Mouse (Mus musculus) left cerebral cortex, adult 8-10 months (tissue): Measurements from ENCODE around the gene Gfer. TPM values are rescaled to one million over a fixed set of nuclear protein-coding genes. Genes with fewer than 3 reads are reported as not detected.

ENCODE experiments used
- DNase-seq, 2 experiments: peaks; one replicate each; pipeline ENCODE4 v3.0.0; 2022; ENCODE audit warnings: low spot score in 2 of 2
- total RNA-seq, 4 experiments: library from RNA; stranded (reverse); gene quantifications; 2 replicates each; pipeline ENCODE4 v1.2.4; 2022

Gene Gfer
- 10 to 100 TPM; 17.6 to 19.2 (median 18.0) TPM for total RNA-seq

DNA sequence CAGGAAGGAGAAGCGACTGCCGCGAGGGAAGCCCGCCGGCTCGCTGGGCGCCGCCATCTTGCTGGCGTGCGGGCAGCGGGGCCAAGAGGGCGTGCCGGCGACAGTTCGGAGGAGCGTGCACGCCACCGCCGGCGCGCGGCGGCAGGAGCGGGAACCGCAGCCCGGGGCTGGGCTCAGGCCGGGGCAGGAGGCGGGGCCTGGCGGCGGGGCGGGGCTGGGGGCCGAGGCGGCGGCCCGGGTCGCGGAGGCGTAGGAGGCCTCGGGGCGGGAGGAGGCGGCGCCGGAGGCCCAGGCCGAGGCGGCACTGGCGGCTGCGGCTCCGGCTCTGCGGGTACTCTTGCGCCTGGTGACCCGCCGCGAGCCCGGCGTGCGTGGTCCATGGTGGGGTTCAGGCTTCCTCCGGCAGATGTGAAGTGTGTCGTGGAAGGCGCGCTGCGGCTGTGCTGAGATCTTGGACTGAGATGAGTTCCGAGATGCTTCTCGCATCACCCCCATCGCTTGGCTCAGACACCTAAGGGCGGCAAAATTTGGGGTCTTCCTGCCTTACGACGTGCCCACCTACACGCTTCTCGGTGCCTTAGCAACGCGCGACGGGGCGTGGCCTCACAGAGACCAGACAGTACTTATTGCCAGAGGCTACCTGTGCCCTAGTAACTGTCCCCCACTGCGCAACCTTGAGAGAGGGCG lies at the start of gene Gfer, which contains the start of gene Noxo1:
TSS of gene Gfer (minus strand) at position 146 of the 687 bp plus-strand sequence.
TSS of gene Noxo1 (plus strand) at position 224 of the 687 bp plus-strand sequence.
- DNase-seq = peak; percentile 67 to 76

- DNase-seq = no peak
Measured at GRCm38 (mm10) chr17:24744381-24744780, 48.4 kb upstream of the Gfer start.

DNA sequence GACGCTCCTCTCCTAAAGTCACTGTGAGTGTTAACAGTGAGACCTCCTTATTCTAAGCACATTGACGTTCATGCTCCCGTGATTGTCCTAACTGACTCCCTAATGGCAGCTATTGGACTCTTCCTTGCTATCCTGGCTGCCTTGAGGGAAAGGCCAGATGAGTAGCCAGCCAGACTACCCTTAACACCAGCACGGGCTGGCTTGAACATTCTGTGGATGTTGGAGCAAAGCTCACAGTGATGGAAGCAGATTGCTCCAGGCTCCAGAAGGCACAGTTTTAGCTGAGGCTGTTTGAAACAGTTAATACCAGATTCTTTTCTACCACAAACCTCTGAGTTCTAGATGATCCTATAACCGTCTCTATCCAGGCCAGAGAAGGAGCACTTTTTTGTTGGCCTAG lies 47.9 kb upstream of the Gfer start:
- no peak for DNase-seq

GRCm38 (mm10) chr17:24742307-24742706 lies 46.4 kb upstream of the Gfer start:
- DNase-seq = no peak

GRCm38 (mm10) chr17:24739926-24740325 lies 44.0 kb upstream of the Gfer start:
- DNase-seq = no peak

- DNase-seq = no peak
Measured at GRCm38 (mm10) chr17:24738238-24738637, 42.3 kb upstream of the Gfer start.

GRCm38 (mm10) chr17:24737135-24737810 lies 41.3 kb upstream of the Gfer start:
- no peak for DNase-seq

DNA sequence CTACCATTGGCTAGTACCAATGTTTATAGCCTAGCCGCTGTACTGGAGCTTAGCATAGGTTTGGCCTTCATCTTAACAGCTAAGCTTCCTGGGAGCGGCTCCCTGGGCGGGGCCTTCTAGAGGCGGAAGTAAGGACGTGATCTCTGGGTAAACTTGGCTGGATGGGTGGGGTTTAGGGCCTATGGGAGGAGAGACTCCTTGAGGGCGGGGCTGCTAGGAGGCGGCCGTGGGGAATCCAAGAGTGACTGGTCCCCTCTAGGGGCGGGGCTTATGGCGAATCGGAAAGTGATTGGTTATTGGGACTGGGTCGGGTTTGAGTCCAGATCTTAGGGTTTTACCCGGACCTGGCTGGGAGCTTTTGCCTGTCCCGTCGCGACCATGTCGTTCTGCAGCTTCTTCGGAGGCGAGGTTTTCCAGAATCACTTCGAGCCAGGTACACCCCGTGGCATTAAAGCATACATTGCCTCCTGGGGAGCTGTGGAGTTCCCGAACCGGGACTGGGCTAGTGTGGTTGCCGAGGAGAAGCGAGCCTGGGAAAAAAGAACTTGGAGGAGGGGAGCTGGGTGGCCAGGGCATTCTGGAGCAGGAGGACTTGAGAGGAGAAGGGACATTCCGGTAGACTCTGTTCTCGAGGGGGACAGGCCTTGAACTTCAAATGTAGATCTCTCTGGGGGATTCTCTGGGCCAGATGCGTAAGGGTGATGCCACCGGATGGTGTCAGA lies 40.5 kb upstream of the Gfer start, which contains the start of gene Msrb1:
TSS of gene Msrb1 (plus strand) at position 313 of the 722 bp plus-strand sequence.
- peak; percentile 79 to 95 for DNase-seq

GRCm38 (mm10) chr17:24735446-24735845 lies 39.5 kb upstream of the Gfer start:
- no peak for DNase-seq

GRCm38 (mm10) chr17:24734513-24734912 lies 38.6 kb upstream of the Gfer start:
- DNase-seq = no peak

DNA sequence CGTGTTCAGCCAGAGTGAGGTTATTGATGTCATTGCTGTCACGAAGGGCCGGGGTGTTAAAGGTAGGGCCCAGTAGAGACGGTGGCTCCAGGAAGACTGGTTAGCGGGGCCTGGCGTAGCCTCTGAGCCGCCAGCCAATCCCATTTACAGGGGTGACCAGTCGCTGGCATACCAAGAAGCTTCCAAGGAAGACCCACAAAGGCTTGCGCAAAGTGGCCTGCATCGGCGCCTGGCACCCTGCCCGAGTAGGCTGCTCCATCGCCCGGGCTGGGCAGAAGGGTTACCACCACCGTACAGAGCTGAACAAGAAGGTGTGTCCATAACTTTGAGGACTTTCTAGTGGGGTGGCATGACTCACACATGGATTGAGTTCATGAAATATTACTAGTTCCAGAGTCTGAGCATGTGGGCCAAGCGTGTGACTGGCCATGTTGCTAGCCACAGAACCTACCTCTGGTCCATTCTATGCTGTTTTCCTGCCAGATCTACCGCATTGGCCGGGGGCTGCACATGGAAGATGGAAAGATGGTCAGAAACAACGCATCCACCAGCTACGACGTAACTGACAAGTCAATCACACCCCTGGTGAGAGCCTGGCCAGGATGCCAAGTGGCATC lies 37.6 kb upstream of the Gfer start:
- DNase-seq = no peak

DNA sequence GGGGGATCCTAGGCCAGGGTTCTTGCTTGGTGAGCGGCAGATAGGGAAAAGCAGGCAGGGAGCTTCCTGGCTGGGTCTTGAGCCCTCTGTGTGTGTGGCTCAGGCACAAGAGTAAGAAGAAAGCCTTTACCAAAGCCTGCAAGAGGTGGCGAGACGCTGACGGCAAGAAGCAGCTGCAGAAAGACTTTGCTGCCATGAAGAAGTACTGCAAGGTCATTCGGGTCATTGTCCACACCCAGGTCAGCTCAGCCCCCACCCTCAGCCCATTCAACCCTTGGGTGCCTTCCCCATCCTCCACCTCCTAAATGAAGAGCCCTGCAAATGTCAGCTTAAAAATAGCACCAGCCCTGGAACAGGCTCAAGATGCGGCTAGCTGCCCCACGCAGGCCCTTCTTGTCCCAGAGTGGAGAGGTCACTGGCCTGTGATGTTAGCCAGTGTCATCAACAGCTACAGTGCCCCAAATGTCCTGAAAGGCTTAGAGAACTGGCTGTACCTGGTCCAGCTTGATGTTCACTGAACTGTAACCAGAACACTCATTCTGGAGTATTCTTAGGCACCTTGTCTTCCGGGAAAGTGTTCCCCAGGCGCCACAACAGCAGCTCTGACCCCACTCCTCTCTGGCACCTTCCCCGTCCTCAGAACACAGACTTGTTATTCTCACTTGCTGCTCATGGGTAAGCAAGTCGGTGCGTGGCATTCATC lies 36.4 kb upstream of the Gfer start:
- no peak for DNase-seq

GRCm38 (mm10) chr17:24730787-24731186 lies 34.8 kb upstream of the Gfer start:
- no peak for DNase-seq

GRCm38 (mm10) chr17:24729067-24729466 lies 33.1 kb upstream of the Gfer start:
- DNase-seq = no peak

DNA sequence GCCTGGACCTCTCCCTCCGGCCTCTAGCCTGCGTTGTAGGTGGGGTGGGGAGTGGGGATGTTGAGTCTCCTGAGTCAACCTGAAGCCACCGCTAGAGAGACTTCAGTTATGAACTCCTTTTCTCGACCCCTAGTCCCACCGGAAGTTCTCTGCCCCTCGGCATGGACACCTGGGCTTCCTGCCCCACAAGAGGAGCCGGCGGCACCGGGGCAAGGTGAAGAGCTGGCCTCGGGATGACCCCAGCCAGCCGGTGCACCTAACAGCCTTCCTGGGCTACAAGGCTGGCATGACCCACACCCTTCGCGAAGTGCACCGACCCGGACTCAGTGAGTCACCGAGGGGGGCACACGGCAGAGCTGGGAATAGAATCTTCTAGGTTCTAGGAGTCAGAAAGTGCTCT lies 32.2 kb upstream of the Gfer start:
- DNase-seq = no peak

DNA sequence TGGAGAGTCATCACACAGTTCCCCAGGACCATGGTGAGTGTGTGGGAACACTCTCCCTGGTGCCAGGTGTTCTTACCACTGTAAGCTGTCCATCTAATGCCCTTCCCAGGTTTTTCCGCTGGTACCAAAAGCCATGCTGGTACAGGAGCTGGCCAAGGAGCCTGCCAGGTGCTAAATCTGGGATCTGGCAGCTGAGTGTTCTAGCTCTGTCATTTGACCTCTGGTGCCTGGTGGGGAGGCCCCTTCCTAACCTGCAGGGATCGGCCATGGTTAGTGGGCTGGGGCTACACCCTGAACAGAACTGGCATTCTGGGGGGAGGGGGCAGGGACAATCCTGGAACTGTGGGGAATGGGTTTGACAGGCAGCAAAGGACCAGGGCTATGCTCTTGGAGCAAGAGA lies 31.7 kb upstream of the Gfer start, which contains the start of gene Rpl3l:
TSS of gene Rpl3l (plus strand) at position 203 of the 400 bp plus-strand sequence.
- no peak for DNase-seq

DNA sequence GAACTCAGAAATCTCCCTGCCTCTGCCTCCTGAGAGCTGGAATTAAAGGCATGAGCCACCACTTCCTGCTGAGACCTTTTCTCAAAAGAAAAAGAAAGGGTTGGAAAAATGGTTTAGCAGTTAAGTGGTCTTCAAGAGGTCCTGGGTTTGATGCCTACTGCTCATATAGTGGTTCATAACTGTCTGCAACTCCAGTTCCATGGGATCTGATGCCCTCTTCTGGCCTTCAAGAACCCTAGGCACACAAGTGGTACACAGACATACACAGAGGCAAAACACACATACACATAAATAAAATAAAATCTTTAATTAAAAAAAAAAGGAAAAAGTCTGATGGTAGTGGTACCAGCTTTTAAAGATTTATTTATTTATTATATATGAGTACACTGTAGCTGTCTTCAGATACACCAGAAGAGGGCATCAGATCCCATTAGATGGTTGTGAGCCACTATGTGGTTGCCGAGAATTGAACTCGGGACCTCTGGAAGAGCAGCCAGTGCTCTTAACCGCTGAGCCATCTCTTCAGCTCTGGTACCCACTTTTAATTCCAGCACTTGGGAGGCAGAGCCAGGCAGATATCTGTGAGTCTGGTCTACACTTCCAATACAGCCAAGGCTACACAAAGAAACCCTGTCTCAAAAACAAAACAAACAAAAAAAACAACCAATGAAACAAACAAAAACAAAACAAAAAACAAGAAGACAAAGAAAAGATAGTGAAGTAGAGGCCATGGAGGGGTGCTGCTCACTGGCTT lies 29.9 kb upstream of the Gfer start:
- no peak for DNase-seq

GRCm38 (mm10) chr17:24724184-24724583 lies 28.2 kb upstream of the Gfer start, which contains the start of gene Ndufb10:
Gene Ndufb10, minus strand, starts transcription at chr17:24724478.
- DNase-seq = peak; percentile 92 to 94

GRCm38 (mm10) chr17:24723881-24724180 lies 27.9 kb upstream of the Gfer start:
- no peak for DNase-seq

GRCm38 (mm10) chr17:24723122-24723880 lies 27.3 kb upstream of the Gfer start:
- DNase-seq = no peak
